Mouse (Mus musculus): ENCODE data around the gene Tssk1. TPM values are rescaled to one million over a fixed set of nuclear protein-coding genes. Genes with fewer than 3 reads are reported as not detected.

Gene Tssk1
- polyA plus RNA-seq, 1 experiment from 2014 or later, result not detected

DNA sequence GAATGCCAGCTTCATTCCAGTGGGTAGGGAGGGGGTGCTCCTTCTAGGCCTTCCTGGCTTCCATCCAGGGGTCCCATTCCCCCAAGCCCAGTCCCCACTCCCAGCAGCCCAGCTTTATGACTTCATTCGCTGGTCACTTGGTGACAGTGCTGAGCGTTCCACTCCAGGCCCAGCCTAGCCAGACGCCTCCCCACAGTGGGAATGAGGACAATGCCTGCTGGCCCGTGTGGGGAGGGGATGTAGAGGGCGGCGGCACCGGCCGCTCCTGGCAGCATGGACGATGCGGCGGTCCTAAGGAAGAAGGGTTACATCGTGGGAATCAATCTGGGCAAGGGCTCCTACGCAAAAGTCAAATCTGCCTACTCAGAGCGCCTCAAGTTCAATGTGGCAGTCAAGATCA lies 4.4 kb downstream of the Tssk1 start, which contains the start of the genes Dgcr2 and Tssk2:
TSS of gene Dgcr2 (minus strand) at position 101 of the 400 bp plus-strand sequence.
TSS of gene Tssk2 (plus strand) at position 176 of the 400 bp plus-strand sequence.
- H3K4me1 ChIP-seq, result no peaks in the 10 kb centered on the region
- no peak within 1 kb of the TSS for H3K4me3 ChIP-seq
- no peaks in the 10 kb centered on the region for H3K27me3 ChIP-seq
- 93% methylated on average over 14 of the region's 14 CpGs for WGBS
- no peak for ATAC-seq (ENCODE audit: insufficient number of reproducible peaks, insufficient read depth, low FRiP score, low TSS enrichment, low read depth)
- no peaks in the 10 kb centered on the region for H3K9me3 ChIP-seq
- H3K27ac ChIP-seq, result no peak within 1 kb of the TSS
- no peak within 1 kb of the TSS for H3K9ac ChIP-seq
- H3K36me3 ChIP-seq, result peaks cover 56% of the 10 kb centered on the region
- no peak within 1 kb of the TSS for H3K4me2 ChIP-seq

- H3K27ac ChIP-seq, result 0 out of 2 replicates have a peak within 1 kb of the TSS, but pooled peaks have one; percentile 57
- ATAC-seq (ENCODE audit: insufficient number of reproducible peaks, insufficient read depth, low FRiP score, low TSS enrichment, low read depth), result peak; percentile 92
Observed at GRCm38 (mm10) chr16:17911052-17911595, 17.1 kb downstream of the Tssk1 start, which contains the start of gene Ess2. Gene Ess2 (minus strand): TSS chr16:17911348.

GRCm38 (mm10) chr16:17914307-17915249 lies 20.6 kb downstream of the Tssk1 start, which contains the start of gene Gsc2:
Gene Gsc2 (minus strand): TSS chr16:17915059.
- H3K36me3 ChIP-seq, result no peaks in the 10 kb centered on the region
- WGBS, result under 1% methylated on average over 106 of the region's 106 CpGs
- H3K27me3 ChIP-seq, result peaks cover 73% of the 10 kb centered on the region
- peaks cover 21% of the 10 kb centered on the region for H3K4me1 ChIP-seq
- H3K27ac ChIP-seq, result no peak within 1 kb of the TSS
- ATAC-seq (ENCODE audit: insufficient number of reproducible peaks, insufficient read depth, low FRiP score, low TSS enrichment, low read depth), result no peak
- H3K9me3 ChIP-seq, result no peaks in the 10 kb centered on the region
- peak within 1 kb of the TSS; percentile 63 for H3K9ac ChIP-seq
- H3K4me2 ChIP-seq, result peak within 1 kb of the TSS; percentile 75
- peak within 1 kb of the TSS; percentile 46 for H3K4me3 ChIP-seq

More at GRCm38 (mm10) chr16:17911052-17911595, 17.1 kb downstream of the Tssk1 start, which contains the start of gene Ess2:
- peak within 1 kb of the TSS; percentile 95 for H3K4me2 ChIP-seq
- H3K9ac ChIP-seq, result peak within 1 kb of the TSS; percentile 85
- no peaks in the 10 kb centered on the region for H3K9me3 ChIP-seq
- peaks cover 33% of the 10 kb centered on the region for H3K36me3 ChIP-seq
- H3K27me3 ChIP-seq, result peaks cover 46% of the 10 kb centered on the region
- peaks cover 21% of the 10 kb centered on the region for H3K4me1 ChIP-seq
- under 1% methylated on average over 35 of the region's 35 CpGs for WGBS
- peak within 1 kb of the TSS; percentile 78 for H3K4me3 ChIP-seq

GRCm38 (mm10) chr16:17920586-17920985 lies 26.6 kb downstream of the Tssk1 start:
- H3K27me3 ChIP-seq, result peaks cover 51% of the 10 kb centered on the region
- WGBS, result 8% methylated on average over 20 of the region's 20 CpGs
- peaks cover 11% of the 10 kb centered on the region for H3K36me3 ChIP-seq
- peak overlapping the region; percentile 90 for H3K4me2 ChIP-seq
- peak overlapping the region; percentile 95 for H3K9ac ChIP-seq
- H3K27ac ChIP-seq, result no peak overlapping the region
- peak overlapping the region; percentile 80; the same call in 1 of the 2 replicates for H3K4me3 ChIP-seq
- peaks cover 22% of the 10 kb centered on the region for H3K4me1 ChIP-seq
- no peak for ATAC-seq (ENCODE audit: insufficient number of reproducible peaks, insufficient read depth, low FRiP score, low TSS enrichment, low read depth)
- H3K9me3 ChIP-seq, result no peaks in the 10 kb centered on the region

DNA sequence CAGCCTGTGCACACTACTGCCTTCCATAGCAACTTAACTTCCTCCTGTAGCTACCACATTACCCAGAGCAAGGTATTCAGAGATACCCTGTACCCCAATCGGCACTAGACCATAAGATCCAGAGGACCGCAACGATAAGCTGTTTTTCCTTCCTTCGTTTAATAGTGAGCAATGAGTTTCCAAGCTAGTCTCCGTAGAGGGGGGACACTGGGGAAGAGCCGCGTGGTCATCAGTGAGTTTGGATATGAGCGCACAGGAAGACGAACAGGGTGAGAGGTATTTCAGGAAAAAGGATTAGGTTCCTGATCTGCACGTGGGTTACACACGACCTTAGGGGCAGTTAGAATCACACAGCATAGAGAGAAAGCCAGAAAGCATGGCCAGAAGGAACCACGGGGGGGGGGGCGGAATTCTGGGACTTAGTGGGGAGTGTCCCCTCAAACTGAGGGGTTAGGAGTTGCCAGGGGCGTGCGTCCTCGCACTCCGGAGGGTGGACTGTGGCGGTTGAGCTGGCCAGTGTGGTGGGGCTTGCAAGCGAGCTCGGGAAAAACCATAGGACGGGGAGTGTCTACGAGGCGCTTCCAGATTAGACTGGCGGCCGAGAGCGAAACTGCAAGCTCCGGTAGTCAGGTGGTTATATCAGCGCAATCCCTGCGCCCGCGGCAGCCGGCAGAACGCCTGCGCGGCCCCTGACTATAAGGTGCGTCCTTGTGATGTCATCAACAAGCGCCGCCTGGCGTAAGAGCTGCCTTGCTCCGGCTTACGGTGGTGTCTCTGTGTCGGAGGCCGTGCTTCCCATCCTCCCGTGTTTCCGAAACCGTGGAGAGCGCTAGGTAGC lies 27.5 kb downstream of the Tssk1 start:
- Histone ChIP-seq H3K36me3 (peaks cover 19% of the 10 kb centered on the region), H3K4me3 (peak overlapping the region; percentile 80), H3K4me1 (peaks cover 23% of the 10 kb centered on the region), H3K9me3 (no peaks in the 10 kb centered on the region), H3K4me2 (peak overlapping the region; percentile 90), H3K27me3 (peaks cover 41% of the 10 kb centered on the region), H3K27ac (peak overlapping the region; percentile 81), H3K9ac (peak overlapping the region; percentile 95)
- WGBS, result 2% methylated on average over 47 of the region's 47 CpGs
- ATAC-seq (ENCODE audit: insufficient number of reproducible peaks, insufficient read depth, low FRiP score, low TSS enrichment, low read depth), result peak; percentile 84

GRCm38 (mm10) chr16:17922163-17922538 lies 28.1 kb downstream of the Tssk1 start:
- H3K36me3 ChIP-seq, result peaks cover 19% of the 10 kb centered on the region
- peak overlapping the region; percentile 90 for H3K4me2 ChIP-seq
- no peak for ATAC-seq (ENCODE audit: insufficient number of reproducible peaks, insufficient read depth, low FRiP score, low TSS enrichment, low read depth)
- under 1% methylated on average over 14 of the region's 14 CpGs for WGBS
- H3K9me3 ChIP-seq, result no peaks in the 10 kb centered on the region
- H3K27me3 ChIP-seq, result peaks cover 35% of the 10 kb centered on the region
- peak overlapping the region; percentile 78 for H3K27ac ChIP-seq
- peak overlapping the region; percentile 95 for H3K9ac ChIP-seq
- peak overlapping the region; percentile 80 for H3K4me3 ChIP-seq
- H3K4me1 ChIP-seq, result peaks cover 29% of the 10 kb centered on the region

GRCm38 (mm10) chr16:17927351-17928082 lies 33.5 kb downstream of the Tssk1 start:
- no peaks in the 10 kb centered on the region for H3K27me3 ChIP-seq
- H3K9ac ChIP-seq, result peak overlapping the region; percentile 78
- peak overlapping the region; percentile 94 for H3K4me2 ChIP-seq
- H3K4me1 ChIP-seq, result peaks cover 22% of the 10 kb centered on the region
- peak overlapping the region; percentile 85 for H3K4me3 ChIP-seq
- peak; percentile 43 for ATAC-seq (ENCODE audit: insufficient number of reproducible peaks, insufficient read depth, low FRiP score, low TSS enrichment, low read depth)
- peaks cover 19% of the 10 kb centered on the region for H3K36me3 ChIP-seq
- H3K9me3 ChIP-seq, result no peaks in the 10 kb centered on the region
- 1% methylated on average over 70 of the region's 72 CpGs for WGBS
- H3K27ac ChIP-seq, result peak overlapping the region; percentile 80

DNA sequence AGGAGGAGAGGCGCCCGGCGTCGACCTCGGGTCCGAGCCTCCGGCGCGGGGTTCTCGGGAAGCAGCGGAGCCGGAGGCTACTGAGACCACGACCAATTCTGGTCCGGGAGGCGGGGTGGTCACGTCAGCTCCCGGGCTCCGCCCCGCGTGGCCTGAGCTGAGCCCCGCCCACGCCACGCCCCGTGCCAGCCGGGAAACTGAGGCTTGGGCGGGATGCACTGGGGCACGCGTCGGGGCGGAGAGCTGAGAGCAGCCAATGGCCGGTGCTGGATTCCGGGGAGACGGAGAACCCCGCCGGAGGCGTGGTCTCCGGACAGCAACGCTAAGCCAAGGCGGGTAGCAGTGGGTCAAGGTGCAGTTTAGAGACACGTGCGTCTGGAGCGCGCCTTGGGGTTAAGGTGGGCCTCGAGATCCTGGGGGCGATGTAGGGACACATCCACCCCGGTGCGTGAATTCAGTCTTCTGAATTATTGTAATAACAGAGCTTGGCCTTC lies 34.1 kb downstream of the Tssk1 start, which contains the start of gene Slc25a1:
TSS of gene Slc25a1 (minus strand) at position 133 of the 494 bp plus-strand sequence.
- peak; percentile 49 for ATAC-seq (ENCODE audit: insufficient number of reproducible peaks, insufficient read depth, low FRiP score, low TSS enrichment, low read depth)
- Histone ChIP-seq H3K27ac (peak within 1 kb of the TSS; percentile 80), H3K4me3 (peak within 1 kb of the TSS; percentile 85), H3K4me2 (peak within 1 kb of the TSS; percentile 94), H3K36me3 (peaks cover 19% of the 10 kb centered on the region), H3K9me3 (no peaks in the 10 kb centered on the region), H3K27me3 (no peaks in the 10 kb centered on the region), H3K4me1 (peaks cover 18% of the 10 kb centered on the region), H3K9ac (peak within 1 kb of the TSS; percentile 78)
- WGBS, result under 1% methylated on average over 47 of the region's 47 CpGs

DNA sequence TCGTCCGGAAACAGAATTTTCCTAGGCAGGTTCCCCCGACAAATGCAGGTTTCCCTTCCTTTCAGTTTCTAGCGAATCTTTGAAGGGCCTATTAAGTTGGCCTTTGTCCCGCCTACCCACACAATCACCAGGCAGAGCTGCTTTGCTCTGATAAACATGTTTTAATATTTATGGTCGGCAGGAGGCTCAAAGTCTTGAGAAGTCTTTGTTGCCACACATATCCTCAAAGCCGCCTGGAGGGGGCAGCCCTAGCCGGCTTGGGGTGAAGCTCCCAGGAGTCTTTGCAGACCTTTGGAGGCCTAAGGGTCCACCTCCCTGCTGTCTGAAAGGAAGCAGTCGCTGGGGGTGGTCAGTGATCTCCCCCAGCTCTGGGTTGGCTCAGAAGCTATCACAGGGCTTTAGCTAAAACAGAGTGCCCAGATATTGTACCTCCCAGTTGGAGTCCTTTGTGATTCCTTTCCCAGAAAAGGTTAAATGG lies 34.6 kb downstream of the Tssk1 start:
- peaks cover 16% of the 10 kb centered on the region for H3K4me1 ChIP-seq
- 0% methylated on average over 9 of the region's 9 CpGs for WGBS
- H3K4me3 ChIP-seq, result peak overlapping the region; percentile 85
- no peaks in the 10 kb centered on the region for H3K27me3 ChIP-seq
- no peaks in the 10 kb centered on the region for H3K9me3 ChIP-seq
- peak overlapping the region; percentile 94 for H3K4me2 ChIP-seq
- H3K9ac ChIP-seq, result peak overlapping the region; percentile 78
- peak overlapping the region; percentile 80 for H3K27ac ChIP-seq
- peaks cover 19% of the 10 kb centered on the region for H3K36me3 ChIP-seq
- ATAC-seq (ENCODE audit: insufficient number of reproducible peaks, insufficient read depth, low FRiP score, low TSS enrichment, low read depth), result peak; percentile 15

GRCm38 (mm10) chr16:17929211-17929610 lies 35.2 kb downstream of the Tssk1 start:
- Histone ChIP-seq H3K4me3 (no peak overlapping the region; the same call in 1 of the 2 replicates), H3K36me3 (peaks cover 19% of the 10 kb centered on the region), H3K27me3 (no peaks in the 10 kb centered on the region), H3K4me1 (peaks cover 14% of the 10 kb centered on the region), H3K9ac (no peak overlapping the region), H3K27ac (peak overlapping the region; percentile 80), H3K4me2 (0 out of 2 replicates have a peak overlapping the region, but pooled peaks have one; percentile 94), H3K9me3 (no peaks in the 10 kb centered on the region)
- ATAC-seq (ENCODE audit: insufficient number of reproducible peaks, insufficient read depth, low FRiP score, low TSS enrichment, low read depth), result no peak
- 6% methylated on average over 2 of the region's 2 CpGs for WGBS
